Mouse (Mus musculus): ENCODE measurements around the gene Lypd8. TPM values are rescaled to one million over a fixed set of nuclear protein-coding genes. Genes with fewer than 3 reads are reported as not detected.
A peak's percentile ranks its signal among the peaks of the same experiment; 100 is the strongest.

Gene Lypd8
- 0.31 TPM in 1 of 2 replicates, not detected in the other for polyA plus RNA-seq (2015; fragmentation: Nextera tagmentation; extraction: Ambion mirVana)

DNA sequence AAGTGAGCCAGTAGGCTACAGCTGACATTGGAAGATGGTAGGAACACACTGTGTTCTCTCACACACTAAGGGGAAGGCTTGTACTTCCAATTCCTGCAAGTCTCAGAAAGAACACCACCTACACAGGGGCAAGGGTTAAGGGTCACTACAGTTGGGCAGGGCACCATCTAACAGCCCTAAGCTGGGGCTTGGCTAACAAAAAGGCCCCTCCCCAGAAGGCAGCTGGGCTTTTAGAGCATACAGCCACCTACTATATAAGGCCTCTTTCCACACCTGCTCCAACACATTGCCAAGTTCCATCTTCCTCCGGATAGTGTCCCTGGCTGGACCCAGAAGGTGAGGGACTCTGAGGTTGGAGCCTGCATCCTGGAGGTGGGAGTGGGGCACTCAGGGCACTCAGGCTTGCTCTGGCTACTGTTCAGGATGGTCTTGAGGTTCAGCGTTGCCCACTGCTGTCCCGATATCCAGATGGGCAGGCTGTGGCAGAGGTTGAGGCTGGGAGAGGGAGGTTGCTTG is at the start of gene Lypd8:
Gene Lypd8, plus strand, starts transcription at position 281 of the 516 bp plus-strand sequence.
- Histone ChIP-seq H3K27ac (no peak within 1 kb of the TSS), H3K36me3 (ENCODE audit: poor library complexity, severe bottlenecking) (no peaks in the 10 kb centered on the region), H3K27me3 (no peaks in the 10 kb centered on the region), H3K4me1 (no peaks in the 10 kb centered on the region), H3K9me3 (replicated peaks) (no peaks in the 10 kb centered on the region), H3K4me2 (no peak within 1 kb of the TSS), H3K4me3 (no peak within 1 kb of the TSS), H3K9ac (no peak within 1 kb of the TSS)
- no peak for ATAC-seq
- 75% methylated on average over 3 of the region's 3 CpGs for WGBS

DNA sequence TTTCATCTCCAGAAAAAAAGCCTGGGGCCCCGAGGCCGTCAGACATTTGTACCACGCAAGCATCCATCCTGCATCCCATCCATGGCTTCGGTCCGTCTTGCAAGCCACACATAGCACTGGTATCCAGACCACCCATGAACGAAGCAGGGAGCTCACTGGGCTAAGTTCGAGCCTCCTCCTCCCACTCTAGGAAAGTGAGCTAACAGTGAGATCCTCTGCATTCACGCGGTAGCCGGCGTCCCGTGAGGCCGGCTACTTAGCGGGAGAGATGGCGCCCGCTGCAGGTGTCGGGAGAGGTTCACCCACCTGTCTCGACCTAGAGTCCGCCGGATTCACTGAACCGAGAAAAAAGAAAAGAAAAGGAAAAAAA is 49.0 kb upstream of the Lypd8 start:
- Histone ChIP-seq H3K27ac (peak overlapping the region; percentile 32; the same call in 1 of the 2 replicates), H3K4me1 (peaks cover 39% of the 10 kb centered on the region), H3K4me2 (peak overlapping the region; percentile 97), H3K4me3 (peak overlapping the region; percentile 87), H3K36me3 (ENCODE audit: poor library complexity, severe bottlenecking) (peaks cover 42% of the 10 kb centered on the region), H3K27me3 (no peaks in the 10 kb centered on the region), H3K9ac (peak overlapping the region; percentile 88), H3K9me3 (replicated peaks) (no peaks in the 10 kb centered on the region)
- ATAC-seq = peak; percentile 34
- under 1% methylated on average over 21 of the region's 21 CpGs for whole genome bisulfite sequencing

DNA sequence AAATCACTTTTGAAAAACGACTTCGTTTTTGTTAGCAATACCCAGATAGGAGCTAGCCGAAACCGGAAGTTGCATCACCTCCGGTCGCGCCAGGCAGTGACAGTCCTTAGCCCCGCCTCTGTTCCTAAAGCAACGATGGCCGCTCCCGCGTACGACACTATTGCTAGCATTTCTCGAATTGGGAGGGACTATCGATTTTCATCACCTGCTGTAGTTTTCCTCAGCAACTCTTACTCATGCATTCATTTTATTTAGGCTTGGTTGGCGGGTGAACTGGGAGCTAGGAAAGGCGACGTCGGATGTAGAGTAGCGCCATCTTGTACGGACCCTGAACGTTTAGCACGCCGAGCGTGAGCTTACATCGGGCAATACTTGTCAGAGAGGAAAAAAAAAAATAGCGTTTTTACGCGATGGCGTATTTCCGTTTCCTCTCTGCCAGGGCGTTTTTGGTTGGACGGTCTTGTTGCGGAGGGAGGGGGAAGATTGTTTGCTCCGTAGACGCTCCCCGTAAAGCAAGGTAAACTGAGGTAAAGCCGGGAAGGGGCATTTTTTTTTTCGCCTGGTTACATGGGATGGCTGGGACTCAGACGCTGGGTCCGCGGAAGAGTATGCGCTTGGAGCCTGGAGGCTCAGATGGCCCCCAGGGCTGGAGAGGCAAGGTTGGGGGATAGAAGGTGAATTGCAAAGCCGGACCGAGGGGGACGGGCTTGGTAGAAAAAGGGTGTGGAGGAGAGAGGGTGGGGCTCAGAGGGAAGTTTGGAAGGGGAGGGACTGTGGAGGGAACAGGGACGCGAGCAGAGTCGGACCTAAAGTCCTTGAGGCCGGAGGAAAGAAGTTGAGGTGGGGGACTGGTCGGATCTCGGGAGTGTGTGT is 48.3 kb upstream of the Lypd8 start, which contains the start of the genes Zfp672 and Sh3bp5l:
Gene Zfp672, minus strand, starts transcription at position 64 of the 873 bp plus-strand sequence.
Gene Sh3bp5l, plus strand, starts transcription at position 449 of the 873 bp plus-strand sequence.
- Histone ChIP-seq H3K9ac (peak within 1 kb of the TSS; percentile 88), H3K36me3 (ENCODE audit: poor library complexity, severe bottlenecking) (peaks cover 44% of the 10 kb centered on the region), H3K9me3 (replicated peaks) (no peaks in the 10 kb centered on the region), H3K27me3 (no peaks in the 10 kb centered on the region), H3K27ac (peak within 1 kb of the TSS; percentile 32), H3K4me2 (peak within 1 kb of the TSS; percentile 97), H3K4me3 (peak within 1 kb of the TSS; percentile 87), H3K4me1 (peaks cover 39% of the 10 kb centered on the region)
- ATAC-seq = peak; percentile 96
- under 1% methylated on average over 52 of the region's 52 CpGs for WGBS

DNA sequence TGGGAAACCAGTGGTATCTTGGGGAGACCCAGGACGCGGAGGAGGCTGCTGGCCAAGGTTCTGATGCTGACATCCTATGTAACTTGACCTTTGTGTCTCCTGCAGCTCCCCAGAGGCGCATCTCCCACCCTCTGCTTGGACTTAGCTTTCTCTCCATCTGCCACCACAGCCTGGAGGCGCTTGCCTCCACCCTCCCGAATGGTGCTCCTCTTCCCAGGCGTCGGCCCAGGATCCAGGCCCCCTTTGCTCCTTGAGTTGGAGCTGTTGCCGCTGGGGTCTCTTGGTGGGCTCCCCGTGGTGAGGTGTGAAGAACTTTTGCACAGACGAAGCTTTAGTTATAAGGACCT is 47.7 kb upstream of the Lypd8 start:
- no peaks in the 10 kb centered on the region for H3K27me3 ChIP-seq
- peak overlapping the region; percentile 97 for H3K4me2 ChIP-seq
- ATAC-seq = no peak; the same call in 1 of the 2 replicates
- no peaks in the 10 kb centered on the region for H3K9me3 ChIP-seq (replicated peaks)
- peak overlapping the region; percentile 87 for H3K4me3 ChIP-seq
- H3K27ac ChIP-seq = no peak overlapping the region
- peaks cover 47% of the 10 kb centered on the region for H3K36me3 ChIP-seq (ENCODE audit: poor library complexity, severe bottlenecking)
- H3K9ac ChIP-seq = peak overlapping the region; percentile 88
- peaks cover 39% of the 10 kb centered on the region for H3K4me1 ChIP-seq
- WGBS = 23% methylated on average over 10 of the region's 10 CpGs

DNA sequence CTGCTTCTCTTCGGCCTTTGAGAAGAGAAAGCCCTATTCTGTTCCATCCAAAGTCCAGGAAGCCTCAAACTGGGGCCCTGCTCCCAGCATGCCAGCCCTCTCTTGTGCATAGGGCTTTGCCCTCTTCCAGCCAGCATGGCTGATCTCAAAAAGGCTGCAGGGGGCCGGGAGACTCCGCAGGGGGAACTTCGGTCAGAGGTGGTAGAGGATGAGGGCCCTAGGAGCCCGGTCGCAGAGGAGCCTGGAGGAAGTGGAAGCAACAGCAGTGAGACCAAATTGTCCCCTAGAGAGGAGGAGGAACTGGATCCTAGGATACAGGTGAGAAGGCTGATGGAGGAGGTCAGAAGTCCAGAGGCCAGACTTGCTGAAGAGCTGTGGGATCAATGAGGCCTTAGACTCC is 47.3 kb upstream of the Lypd8 start:
- Histone ChIP-seq H3K4me3 (peak overlapping the region; percentile 87), H3K27me3 (no peaks in the 10 kb centered on the region), H3K9ac (peak overlapping the region; percentile 88), H3K9me3 (replicated peaks) (no peaks in the 10 kb centered on the region), H3K36me3 (ENCODE audit: poor library complexity, severe bottlenecking) (peaks cover 50% of the 10 kb centered on the region), H3K27ac (no peak overlapping the region), H3K4me2 (peak overlapping the region; percentile 97), H3K4me1 (peaks cover 39% of the 10 kb centered on the region)
- no peak for ATAC-seq
- WGBS = 90% methylated on average over 6 of the region's 6 CpGs

DNA sequence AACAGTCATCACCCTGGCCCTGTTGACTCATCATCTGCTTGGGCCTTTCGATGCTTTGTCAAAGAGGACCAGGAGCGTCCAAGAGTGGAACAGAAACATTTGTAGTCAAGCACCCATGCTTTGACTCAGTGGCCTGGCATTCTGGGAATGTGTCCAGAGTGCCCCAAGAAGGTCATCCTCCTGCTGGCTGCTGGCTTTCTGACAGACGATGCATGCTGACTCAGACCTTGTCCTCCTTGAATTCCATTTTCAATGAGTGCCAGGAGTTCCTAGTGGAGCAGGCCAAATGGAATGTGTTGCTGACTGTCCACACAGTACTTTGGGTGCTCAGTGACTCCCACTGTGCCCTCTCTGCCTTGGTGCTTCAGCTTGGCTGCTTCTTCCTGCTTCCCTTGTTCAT is 44.1 kb upstream of the Lypd8 start:
- H3K4me1 ChIP-seq = peaks cover 26% of the 10 kb centered on the region
- no peak overlapping the region; the same call in 1 of the 2 replicates for H3K9ac ChIP-seq
- no peak overlapping the region for H3K27ac ChIP-seq
- H3K27me3 ChIP-seq = no peaks in the 10 kb centered on the region
- no peak for ATAC-seq
- whole genome bisulfite sequencing = 87% methylated on average over 3 of the region's 3 CpGs
- H3K4me2 ChIP-seq = no peak overlapping the region
- H3K4me3 ChIP-seq = no peak overlapping the region
- no peaks in the 10 kb centered on the region for H3K9me3 ChIP-seq (replicated peaks)
- peaks cover 59% of the 10 kb centered on the region for H3K36me3 ChIP-seq (ENCODE audit: poor library complexity, severe bottlenecking)

DNA sequence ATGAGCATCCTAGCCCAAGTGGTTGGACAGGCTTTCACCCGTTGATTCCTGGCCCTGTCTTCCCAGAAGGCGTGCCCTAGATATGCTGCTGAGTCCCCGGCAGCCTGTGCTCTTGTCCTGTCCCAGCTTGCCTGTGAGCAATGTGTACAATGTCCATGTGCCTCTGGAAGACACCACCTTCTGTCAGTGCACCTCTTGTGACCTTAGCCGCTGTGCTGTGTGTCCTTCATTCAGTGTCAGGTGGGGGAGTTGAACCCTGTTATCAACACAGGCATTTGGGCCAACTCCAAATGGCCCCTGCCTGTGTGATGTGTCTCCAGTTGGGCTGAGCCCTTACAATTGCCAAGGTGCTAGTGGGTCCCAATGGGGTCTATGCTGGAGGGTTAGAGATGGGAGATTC is 32.1 kb upstream of the Lypd8 start:
- H3K27me3 ChIP-seq = no peaks in the 10 kb centered on the region
- no peak overlapping the region for H3K27ac ChIP-seq
- ATAC-seq = no peak
- no peaks in the 10 kb centered on the region for H3K4me1 ChIP-seq
- no peak overlapping the region for H3K4me2 ChIP-seq
- H3K4me3 ChIP-seq = no peak overlapping the region
- H3K9me3 ChIP-seq (replicated peaks) = no peaks in the 10 kb centered on the region
- H3K9ac ChIP-seq = no peak overlapping the region
- WGBS = 95% methylated on average over 4 of the region's 4 CpGs
- peaks cover 70% of the 10 kb centered on the region for H3K36me3 ChIP-seq (ENCODE audit: poor library complexity, severe bottlenecking)

DNA sequence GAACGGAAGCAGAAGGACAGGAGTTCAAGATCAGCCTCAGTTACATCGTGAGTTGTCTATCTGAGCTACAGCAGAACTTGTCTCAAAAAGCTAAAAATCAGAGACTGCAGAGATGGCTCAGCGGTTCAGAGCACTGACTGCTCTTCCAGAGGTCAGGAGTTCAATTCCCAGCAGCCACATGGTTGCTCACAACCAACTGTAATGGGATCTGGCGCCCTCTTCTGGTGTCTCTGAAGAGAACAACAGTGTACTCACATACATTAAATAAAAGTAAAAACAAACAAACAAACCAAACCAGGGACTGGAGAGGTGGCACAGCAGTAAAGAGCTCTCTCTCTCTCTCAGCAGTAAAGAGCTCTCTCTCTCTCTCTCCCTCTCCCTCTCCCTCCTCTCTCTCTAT is 28.2 kb upstream of the Lypd8 start:
- no peak for ATAC-seq
- no peak overlapping the region for H3K4me2 ChIP-seq
- WGBS = 70% methylated on average over 4 of the region's 4 CpGs
- H3K36me3 ChIP-seq (ENCODE audit: poor library complexity, severe bottlenecking) = peaks cover 38% of the 10 kb centered on the region
- no peak overlapping the region for H3K27ac ChIP-seq
- H3K9me3 ChIP-seq (replicated peaks) = no peaks in the 10 kb centered on the region
- no peaks in the 10 kb centered on the region for H3K4me1 ChIP-seq
- no peaks in the 10 kb centered on the region for H3K27me3 ChIP-seq
- H3K9ac ChIP-seq = no peak overlapping the region
- H3K4me3 ChIP-seq = no peak overlapping the region

DNA sequence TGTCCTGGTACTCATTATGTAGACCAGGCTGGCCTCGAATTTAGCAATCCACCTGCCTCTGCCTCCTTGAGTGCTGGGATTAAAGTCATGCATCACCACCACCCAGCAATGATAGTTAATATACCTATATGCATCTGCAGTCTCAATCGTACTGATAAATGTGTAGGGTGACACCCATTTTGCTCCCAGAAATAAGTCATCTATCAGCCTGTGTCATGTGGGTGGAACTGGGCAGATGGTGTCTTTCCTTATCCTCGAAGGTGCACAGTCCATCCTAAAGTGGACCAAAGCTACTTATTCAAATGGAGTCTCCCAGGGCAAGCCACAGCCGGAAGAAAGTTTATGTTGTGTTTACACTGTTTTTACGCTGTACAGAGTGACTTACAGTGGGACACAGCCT is 27.7 kb upstream of the Lypd8 start:
- Histone ChIP-seq H3K27ac (no peak overlapping the region), H3K4me1 (no peaks in the 10 kb centered on the region), H3K4me2 (no peak overlapping the region), H3K36me3 (ENCODE audit: poor library complexity, severe bottlenecking) (peaks cover 32% of the 10 kb centered on the region), H3K9me3 (replicated peaks) (no peaks in the 10 kb centered on the region), H3K9ac (no peak overlapping the region), H3K4me3 (no peak overlapping the region), H3K27me3 (no peaks in the 10 kb centered on the region)
- ATAC-seq = no peak
- WGBS = 87% methylated on average over 5 of the region's 5 CpGs

DNA sequence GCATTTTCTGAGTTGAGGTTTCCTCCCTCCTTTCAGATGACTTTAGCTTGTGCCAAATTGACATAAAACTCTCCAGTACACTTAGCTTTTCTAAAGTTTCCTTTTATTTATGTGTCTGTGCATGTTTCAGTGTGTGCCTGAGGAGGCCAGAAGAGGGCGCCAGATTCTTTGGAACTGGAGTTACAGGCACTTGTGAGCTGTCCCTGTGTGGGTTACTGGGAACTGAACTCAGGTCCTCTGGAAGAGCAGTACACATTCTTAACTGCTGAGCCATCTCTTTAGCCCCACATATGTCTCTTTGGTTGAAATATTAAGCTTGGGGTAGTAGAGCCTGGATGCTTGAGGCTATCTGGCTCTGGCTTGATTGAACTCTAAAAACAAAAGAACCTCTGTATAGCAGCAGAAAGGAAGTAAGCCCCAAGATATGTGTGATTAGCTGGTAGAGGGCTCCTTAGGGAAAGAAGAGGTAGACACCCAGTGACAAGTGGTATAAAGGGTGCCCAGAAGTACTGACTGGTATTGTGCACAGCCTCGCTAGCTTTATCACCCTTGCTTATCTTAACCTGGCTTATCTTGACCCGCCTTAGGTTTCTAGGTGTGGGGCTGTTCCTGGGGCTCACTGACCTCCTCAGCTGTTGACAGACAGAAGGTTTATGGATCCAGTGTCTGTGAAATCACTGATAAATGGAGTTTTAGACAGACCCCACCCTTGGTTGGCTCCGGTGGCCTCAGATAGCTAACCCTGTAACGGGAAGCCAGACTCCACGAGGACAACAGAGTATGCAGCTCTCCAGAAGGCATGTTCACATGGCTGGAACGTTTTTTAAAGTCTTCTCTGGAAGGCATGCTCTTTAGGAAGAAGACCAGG is 25.9 kb upstream of the Lypd8 start:
- peaks cover 15% of the 10 kb centered on the region; the same call in 1 of the 2 replicates for H3K36me3 ChIP-seq (ENCODE audit: poor library complexity, severe bottlenecking)
- no peak overlapping the region for H3K4me2 ChIP-seq
- H3K4me3 ChIP-seq = no peak overlapping the region
- no peaks in the 10 kb centered on the region for H3K9me3 ChIP-seq (replicated peaks)
- WGBS = 65% methylated on average over 7 of the region's 7 CpGs
- ATAC-seq = no peak
- H3K9ac ChIP-seq = no peak overlapping the region
- no peak overlapping the region for H3K27ac ChIP-seq
- H3K4me1 ChIP-seq = no peaks in the 10 kb centered on the region
- no peaks in the 10 kb centered on the region for H3K27me3 ChIP-seq

DNA sequence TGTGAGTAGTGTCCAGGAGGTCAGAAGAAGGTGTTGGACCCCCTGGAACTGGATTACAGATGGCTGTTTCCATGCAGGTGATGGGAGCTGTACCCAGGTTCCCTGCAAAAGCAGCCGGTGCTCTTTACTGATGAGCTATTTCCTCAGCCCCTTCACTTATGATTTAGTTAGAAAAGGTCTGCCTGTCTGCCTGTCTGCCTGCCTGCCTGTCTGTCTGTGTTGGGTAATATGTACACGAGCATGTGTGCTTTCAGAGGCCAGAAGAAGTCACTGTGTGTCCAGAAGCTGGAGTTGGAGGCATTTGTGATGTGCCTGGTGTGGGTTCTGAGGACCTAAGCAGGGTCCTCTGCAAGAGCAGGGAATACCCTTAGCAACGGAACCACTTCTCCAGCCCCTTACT is 25.1 kb upstream of the Lypd8 start:
- Histone ChIP-seq H3K9me3 (replicated peaks) (no peaks in the 10 kb centered on the region), H3K4me2 (no peak overlapping the region), H3K36me3 (ENCODE audit: poor library complexity, severe bottlenecking) (peaks cover 7% of the 10 kb centered on the region; the same call in 1 of the 2 replicates), H3K4me3 (no peak overlapping the region), H3K9ac (no peak overlapping the region), H3K27me3 (no peaks in the 10 kb centered on the region), H3K27ac (no peak overlapping the region), H3K4me1 (no peaks in the 10 kb centered on the region)
- WGBS = 86% methylated on average over 3 of the region's 3 CpGs
- no peak for ATAC-seq

DNA sequence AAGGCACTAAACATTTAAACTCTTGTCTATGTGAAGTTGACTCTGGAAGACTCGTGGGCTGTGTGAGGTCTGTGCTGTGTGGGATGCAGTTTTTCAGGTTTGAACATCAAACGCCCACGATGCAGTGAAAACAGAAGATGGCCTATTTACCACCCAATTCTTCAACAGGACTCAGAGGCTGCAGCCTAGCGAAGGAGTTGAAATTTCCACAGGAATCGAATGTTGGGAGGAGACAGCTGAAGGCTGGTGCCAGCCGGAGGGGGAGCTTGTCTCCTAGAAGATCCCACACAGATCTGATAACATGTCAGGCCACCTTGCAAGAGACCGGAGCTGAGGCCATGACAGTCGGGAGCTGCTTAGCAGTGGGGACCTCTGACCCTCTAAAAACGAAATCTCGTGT is 24.4 kb upstream of the Lypd8 start:
- WGBS = 77% methylated on average over 10 of the region's 10 CpGs
- Histone ChIP-seq H3K36me3 (ENCODE audit: poor library complexity, severe bottlenecking) (no peaks in the 10 kb centered on the region), H3K9me3 (replicated peaks) (no peaks in the 10 kb centered on the region), H3K4me3 (no peak overlapping the region), H3K4me2 (no peak overlapping the region), H3K9ac (no peak overlapping the region), H3K27ac (no peak overlapping the region), H3K27me3 (no peaks in the 10 kb centered on the region), H3K4me1 (no peaks in the 10 kb centered on the region)
- ATAC-seq = no peak

All from forebrain, embryonic 13.5 days (tissue).